Mouse (Mus musculus) thymus, adult 2 months (tissue): ENCODE data around the gene Gpr179.

ENCODE experiments used
- CTCF ChIP-seq: fragments of 200-500 bp; IDR thresholded peaks from 2 replicates; pipeline ENCODE4 v1.5.1; 2012; ENCODE audit warnings: mild to moderate bottlenecking, control low read depth, low read length, moderate library complexity, borderline replicate concordance; ENCODE audit not compliant: control insufficient read depth, poor library complexity, insufficient read depth; ENCODE audit errors: extremely low read depth
- POLR2A ChIP-seq: fragments of 200-500 bp; IDR thresholded peaks from 2 replicates; pipeline ENCODE4 v1.6.1; 2012; ENCODE audit warnings: mild to moderate bottlenecking, low read length, control low read depth, moderate library complexity; ENCODE audit not compliant: control insufficient read depth, poor library complexity, insufficient read depth; ENCODE audit errors: extremely low read depth

DNA sequence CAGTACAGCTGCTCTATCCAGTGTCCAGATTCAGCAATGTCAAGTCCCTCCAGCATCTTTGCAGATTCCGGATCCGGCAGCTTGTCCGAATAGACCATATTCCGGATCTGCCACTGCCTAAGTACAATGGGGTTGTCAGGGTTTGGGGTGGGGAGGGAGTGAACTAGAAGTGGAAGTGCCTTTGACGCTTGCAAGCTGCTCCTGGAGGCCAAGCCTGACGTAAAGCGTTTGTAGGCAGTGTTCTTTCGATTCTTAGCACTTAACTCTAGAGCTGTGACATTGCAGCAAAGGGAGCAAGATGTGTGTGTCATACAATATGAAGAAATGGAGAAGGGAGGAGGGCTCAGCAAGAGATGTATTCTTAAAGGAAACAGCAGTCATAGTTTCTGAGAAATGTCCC, 37.2 kb upstream of the Gpr179 start:
- TF ChIP-seq CTCF: no peak
- no peak for TF ChIP-seq POLR2A
